Mouse (Mus musculus) left cerebral cortex, postnatal 25 days (tissue): ENCODE data around the gene Dnajc10. TPM values are rescaled to one million over a fixed set of nuclear protein-coding genes. Genes with fewer than 3 reads are reported as not detected.

ENCODE experiments used
- DNase-seq, 2 experiments: peaks; one replicate each; pipeline ENCODE4 v3.0.0; 2022; ENCODE audit warnings: low spot score in 2 of 2, mixed read lengths in 1 of 2
- intact Hi-C: fragments of 180-260 bp; cut with DNase I; formaldehyde crosslinking; loops from one replicate; pipeline ENCODE4 v1.15.1; 2025
- total RNA-seq, 2 experiments: library from RNA; stranded (reverse); gene quantifications; 2 replicates each; pipeline ENCODE4 v1.2.3; 2021

Gene Dnajc10
- total RNA-seq, 2 experiments from 2014 or later: 66.4 to 66.9 TPM

- intact Hi-C loops: no loop called here
- DNase-seq: no peak
Measured at GRCm38 (mm10) chr2:80327272-80327671, 12.0 kb downstream of the Dnajc10 start.

- DNase-seq: no peak
- intact Hi-C loops: no loop called here
Measured at GRCm38 (mm10) chr2:80328961-80329653, 13.8 kb downstream of the Dnajc10 start.

- DNase-seq: no peak
- intact Hi-C loops: no loop called here
Measured at GRCm38 (mm10) chr2:80340537-80340936, 25.3 kb downstream of the Dnajc10 start.

- intact Hi-C loops: loop anchor here (10.0 kb wide), 1 partner anchor 300 kb away; no protein-coding TSS in a partner anchor
- DNase-seq: no peak
Measured at GRCm38 (mm10) chr2:80354531-80354930, 39.3 kb downstream of the Dnajc10 start.

- DNase-seq: peak in 1 of 2 experiments; percentile 24
- intact Hi-C loops: loop anchor here (5.0 to 10.0 kb wide), 3 partner anchors 151 to 298 kb away; no protein-coding TSS in a partner anchor
Measured at GRCm38 (mm10) chr2:80356656-80357231, 41.5 kb downstream of the Dnajc10 start.

GRCm38 (mm10) chr2:80371458-80371857, 56.2 kb downstream of the Dnajc10 start:
- DNase-seq: no peak
- intact Hi-C loops: no loop called here

- intact Hi-C loops: no loop called here
- DNase-seq: no peak
Measured at GRCm38 (mm10) chr2:80374892-80375291, 59.6 kb downstream of the Dnajc10 start.

- intact Hi-C loops: no loop called here
- DNase-seq: no peak
Measured at GRCm38 (mm10) chr2:80379848-80380247, 64.6 kb downstream of the Dnajc10 start.

GRCm38 (mm10) chr2:80384447-80384846, 69.2 kb downstream of the Dnajc10 start:
- DNase-seq: no peak
- intact Hi-C loops: no loop called here

GRCm38 (mm10) chr2:80386255-80386654, 71.0 kb downstream of the Dnajc10 start:
- intact Hi-C loops: loop anchor here (5.0 kb wide), 1 partner anchor 101 kb away; no protein-coding TSS in a partner anchor
- DNase-seq: no peak

GRCm38 (mm10) chr2:80387668-80388067, 72.4 kb downstream of the Dnajc10 start:
- intact Hi-C loops: loop anchor here (5.0 kb wide), 1 partner anchor 100 kb away; no protein-coding TSS in a partner anchor

GRCm38 (mm10) chr2:80388341-80388740, 73.1 kb downstream of the Dnajc10 start:
- intact Hi-C loops: loop anchor here (5.0 kb wide), 1 partner anchor 99 kb away; no protein-coding TSS in a partner anchor
- DNase-seq: peak; percentile 14 to 61

More at GRCm38 (mm10) chr2:80387668-80388067, 72.4 kb downstream of the Dnajc10 start:
- DNase-seq: no peak

- intact Hi-C loops: no loop called here
- DNase-seq: no peak
Measured at GRCm38 (mm10) chr2:80396057-80396456, 80.8 kb downstream of the Dnajc10 start.

GRCm38 (mm10) chr2:80396864-80397263, 81.6 kb downstream of the Dnajc10 start:
- intact Hi-C loops: no loop called here
- no peak for DNase-seq

- intact Hi-C loops: no loop called here
- no peak for DNase-seq
Measured at GRCm38 (mm10) chr2:80398595-80399099, 83.4 kb downstream of the Dnajc10 start.

Other genes with a start within 250 kb of the Dnajc10 start
- 100 to 1,000 TPM; 125 to 135 TPM for gene Pde1a, start 186.0 kb upstream of the Dnajc10 start, total RNA-seq
- gene Prdx6b, start 23.0 kb upstream of the Dnajc10 start, total RNA-seq: not detected
- gene Frzb, start 132.2 kb downstream of the Dnajc10 start, total RNA-seq: 10 to 100 TPM; 27.7 to 31.1 TPM